ENCODE assay signal across 8 mouse cellular contexts in the genomic region with DNA sequence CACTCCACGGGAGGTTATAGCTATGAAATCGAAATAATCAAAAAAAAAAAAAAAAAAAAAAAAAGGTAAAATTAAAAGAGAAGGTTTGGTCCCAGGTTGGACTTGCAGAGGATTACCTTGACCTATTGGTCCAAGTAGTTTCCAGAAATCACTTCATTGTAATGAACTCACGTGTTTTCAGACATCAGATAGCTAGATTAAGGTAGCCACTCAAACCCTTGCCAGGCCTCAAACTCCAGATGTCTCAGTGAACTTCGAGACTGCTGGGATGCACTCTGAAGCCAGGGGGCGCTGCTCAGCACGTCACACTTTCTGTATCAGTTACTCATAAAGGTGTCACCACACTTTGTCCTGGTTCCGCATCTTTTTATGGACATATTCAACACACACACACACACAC. TPM values are rescaled to one million over a fixed set of nuclear protein-coding genes. Genes with fewer than 3 reads are reported as not detected.
DNase-seq lines count a peak whose midpoint lies in the region; TF ChIP-seq lines count a peak whose summit lies in the region.

No protein-coding gene starts in this region.

- no peaks in the 10 kb centered on the region for H3K79me2 ChIP-seq in heart, adult 2 months (replicated peaks; ENCODE audit: control insufficient read depth, insufficient read depth, low read length)

- H3K4me3 ChIP-seq in heart, adult 2 months, result no peak overlapping the region

- H3K27me3 ChIP-seq in heart, adult 2 months (ENCODE audit: control insufficient read depth, insufficient read depth, low read length), result no peaks in the 10 kb centered on the region

- no peaks in the 10 kb centered on the region for H3K4me1 ChIP-seq in heart, adult 2 months (ENCODE audit: control insufficient read depth, insufficient read depth, low read length)

- TF ChIP-seq EP300 in heart, adult 2 months (IDR thresholded peaks at IDR 0.05; ENCODE audit: insufficient read depth, low read depth, low read length), result no peak

- DNase-seq in heart, adult 2 months, result peak; percentile 17 to 39
- DNase-seq in heart, adult 8-10 months (ENCODE audit: low spot score), result no peak
- DNase-seq in CD8-positive naive resting alpha-beta T cell, adult 2 months (ENCODE audit: low read depth in 2 of 2, low spot score in 2 of 2), result peak; percentile 49 to 66
- DNase-seq in brain, embryonic 14.5 days (ENCODE audit: low read depth), result no peak
- DNase-seq in lung, postnatal 36 days, result peak; percentile 78
- DNase-seq in left cerebral cortex, postnatal 10 days (ENCODE audit: extremely low spot score in 1 of 2, low spot score in 2 of 2), result no peak
- no peak for DNase-seq in gastrocnemius, adult 8-10 months (ENCODE audit: low spot score in 2 of 2)
- DNase-seq in layer of hippocampus, adult 11-12 months (ENCODE audit: low spot score), result no peak

- no peak overlapping the region for H3K27ac ChIP-seq in heart, adult 2 months

- 52% methylated on average over 7 of the region's 7 CpGs for WGBS in heart, adult 2 months

- H3K9ac ChIP-seq in heart, adult 2 months (ENCODE audit: low read depth, low read length), result no peak overlapping the region

- peak; percentile 66 for TF ChIP-seq CTCF in heart, adult 2 months (IDR thresholded peaks at IDR 0.05)
- TF ChIP-seq CTCF in brain, embryonic 14.5 days (IDR thresholded peaks at IDR 0.05; ENCODE audit: borderline replicate concordance, extremely low read depth, insufficient read depth, insufficient read length), result peak; percentile 47; the same call in 1 of the 2 replicates

- no peaks in the 10 kb centered on the region for H3K36me3 ChIP-seq in heart, adult 2 months (ENCODE audit: control insufficient read depth, insufficient read depth, low read length)

- TF ChIP-seq POLR2A in heart, adult 2 months (IDR thresholded peaks at IDR 0.05; ENCODE audit: insufficient read depth, low read depth, low read length), result no peak
- no peak for TF ChIP-seq POLR2A in brain, embryonic 14.5 days (IDR thresholded peaks at IDR 0.05; ENCODE audit: borderline replicate concordance, extremely low read depth, insufficient read depth, insufficient read length, poor library complexity, severe bottlenecking)

- intact Hi-C loops in heart, adult 2 months (cut with DNase I), result no loop called here
- intact Hi-C loops in left cerebral cortex, postnatal 10 days (cut with DNase I), result no loop called here

RNA-seq across cellular contexts. Expression of gene Srsf5, which starts 27.5 kb away (rescaled TPM):
- total RNA-seq in heart, adult 2 months (2021), result 100 to 1,000 TPM; 115 to 126 TPM
- polyA plus RNA-seq in heart, adult 2 months (2012; rRNA removed), result 217 and 259 TPM in 2 replicates
- total RNA-seq in heart, adult 8-10 months (2022), result 100 to 1,000 TPM in 2 of 4 experiments, 10 to 100 TPM in 2; 63.1 to 209 (median 139) TPM
- 544 and 552 TPM in 2 replicates for polyA plus RNA-seq in brain, embryonic 14.5 days (2012; rRNA removed)
- 100 to 1,000 TPM; 338 to 355 TPM for total RNA-seq in left cerebral cortex, postnatal 10 days (2021)
- total RNA-seq in gastrocnemius, adult 8-10 months (2022), result 100 to 1,000 TPM in 2 of 4 experiments, 10 to 100 TPM in 2; 48.9 to 134 (median 96.9) TPM

RNA-seq across cellular contexts. Expression of gene Slc10a1, which starts 50.7 kb away (rescaled TPM):
- not detected for total RNA-seq in heart, adult 2 months (2021)
- 0.61 TPM in 1 of 2 replicates, not detected in the other for polyA plus RNA-seq in heart, adult 2 months (2012; rRNA removed)
- total RNA-seq in heart, adult 8-10 months (2022), result not detected
- not detected in 2 replicates for polyA plus RNA-seq in brain, embryonic 14.5 days (2012; rRNA removed)
- not detected for total RNA-seq in left cerebral cortex, postnatal 10 days (2021)
- under 1 TPM in 1 of 4 experiments, not detected in 3; 0.16 TPM for total RNA-seq in gastrocnemius, adult 8-10 months (2022)

Comparison
In these comparisons a context has a peak if more than half of its experiments do, and no peak if none do; other contexts are left out.
1. DNase-seq: peak in heart, adult 2 months (2 of 2), CD8-positive naive resting alpha-beta T cell, adult 2 months (2 of 2) and lung, postnatal 36 days (single experiment); none in heart, adult 8-10 months (single experiment), brain, embryonic 14.5 days (single experiment), left cerebral cortex, postnatal 10 days (0 of 2), gastrocnemius, adult 8-10 months (0 of 2) and layer of hippocampus, adult 11-12 months (single experiment).